Mouse (Mus musculus): ENCODE results near the gene Cant1.

- TF ChIP-seq CTCF (IDR thresholded peaks at IDR 0.05; ENCODE audit: insufficient read depth, low read length) (no peak), POLR2A (IDR thresholded peaks at IDR 0.05; ENCODE audit: borderline replicate concordance, extremely low read depth, low read depth, low read length) (no peak)
Measured at GRCm38 (mm10) chr11:118459051-118459450, 40.2 kb upstream of the Cant1 start.
